Mouse (Mus musculus) regulatory T cell (primary cell): ENCODE data around the gene Acoxl.

Experiments used
- in situ Hi-C: fragments of 300-600 bp; cut with MboI, MseI; formaldehyde crosslinking; loops from one replicate; pipeline ENCODE4 v1.15.1; 2025; ENCODE audit warnings: high pct_unique_total_duplicates

Acoxl gene

GRCm38 (mm10) chr2:128114621-128115020 is 275.9 kb downstream of the Acoxl start:
- in situ Hi-C loops: loop anchor here (25.0 kb wide), 1 partner anchor 227 kb away; no protein-coding TSS in a partner anchor

GRCm38 (mm10) chr2:128115579-128115978 is 276.9 kb downstream of the Acoxl start:
- in situ Hi-C loops: loop anchor here (25.0 kb wide), 1 partner anchor 228 kb away; no protein-coding TSS in a partner anchor

DNA sequence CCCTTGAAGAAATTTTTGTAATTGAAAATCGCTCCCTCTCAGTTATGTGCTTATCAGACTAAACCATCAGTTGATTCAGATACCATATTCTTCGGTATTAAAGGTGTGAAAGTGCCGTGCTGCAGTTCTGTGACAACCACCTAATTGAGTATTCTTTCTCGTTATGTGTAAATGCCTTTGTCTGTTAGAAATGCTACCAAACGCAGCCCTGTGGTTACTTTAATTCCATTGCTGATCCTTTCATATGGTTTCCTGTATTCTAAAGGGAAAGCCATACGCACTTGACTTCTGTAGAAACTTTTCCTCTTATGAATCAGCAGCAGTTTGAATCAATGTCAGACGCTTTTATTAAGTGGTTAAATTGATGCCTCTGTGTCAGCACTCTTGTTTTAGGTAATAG is 278.9 kb downstream of the Acoxl start:
- in situ Hi-C loops: loop anchor here (25.0 kb wide), 1 partner anchor 230 kb away; no protein-coding TSS in a partner anchor

GRCm38 (mm10) chr2:128118971-128119370 is 280.3 kb downstream of the Acoxl start:
- in situ Hi-C loops: loop anchor here (25.0 kb wide), 1 partner anchor 232 kb away; no protein-coding TSS in a partner anchor

GRCm38 (mm10) chr2:128122491-128122890 is 283.8 kb downstream of the Acoxl start:
- in situ Hi-C loops: loop anchor here (10.0 to 25.0 kb wide), 2 partner anchors 235 to 252 kb away; no protein-coding TSS in a partner anchor

- in situ Hi-C loops: loop anchor here (10.0 to 25.0 kb wide), 2 partner anchors 236 to 252 kb away; no protein-coding TSS in a partner anchor
These were observed 284.5 kb downstream of the Acoxl start for GRCm38 (mm10) chr2:128122891-128123771.

- in situ Hi-C loops: loop anchor here (10.0 to 25.0 kb wide), 2 partner anchors 237 to 251 kb away; no protein-coding TSS in a partner anchor
These were observed 285.4 kb downstream of the Acoxl start for GRCm38 (mm10) chr2:128123921-128124683.

DNA sequence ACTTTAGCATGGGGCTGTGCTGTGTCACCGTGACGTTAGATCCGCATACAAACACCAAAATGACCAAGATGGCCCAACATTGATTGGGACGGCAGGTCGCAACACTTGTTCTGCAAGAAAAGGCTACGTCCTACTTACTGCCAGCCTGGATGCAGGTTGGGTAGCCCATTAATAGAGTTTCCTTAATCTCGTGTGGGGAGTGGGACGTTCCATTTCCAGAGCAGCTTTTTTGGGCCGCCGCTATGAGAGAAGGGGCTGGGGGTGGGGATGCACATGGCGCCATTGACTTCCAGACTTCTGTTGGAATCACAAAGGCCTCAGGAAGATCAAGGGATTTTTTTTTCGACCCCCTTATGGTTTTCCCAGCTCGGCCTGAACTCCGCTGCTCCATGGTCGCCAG is 286.0 kb downstream of the Acoxl start:
- in situ Hi-C loops: loop anchor here (10.0 to 25.0 kb wide), 2 partner anchors 237 to 250 kb away; no protein-coding TSS in a partner anchor

DNA sequence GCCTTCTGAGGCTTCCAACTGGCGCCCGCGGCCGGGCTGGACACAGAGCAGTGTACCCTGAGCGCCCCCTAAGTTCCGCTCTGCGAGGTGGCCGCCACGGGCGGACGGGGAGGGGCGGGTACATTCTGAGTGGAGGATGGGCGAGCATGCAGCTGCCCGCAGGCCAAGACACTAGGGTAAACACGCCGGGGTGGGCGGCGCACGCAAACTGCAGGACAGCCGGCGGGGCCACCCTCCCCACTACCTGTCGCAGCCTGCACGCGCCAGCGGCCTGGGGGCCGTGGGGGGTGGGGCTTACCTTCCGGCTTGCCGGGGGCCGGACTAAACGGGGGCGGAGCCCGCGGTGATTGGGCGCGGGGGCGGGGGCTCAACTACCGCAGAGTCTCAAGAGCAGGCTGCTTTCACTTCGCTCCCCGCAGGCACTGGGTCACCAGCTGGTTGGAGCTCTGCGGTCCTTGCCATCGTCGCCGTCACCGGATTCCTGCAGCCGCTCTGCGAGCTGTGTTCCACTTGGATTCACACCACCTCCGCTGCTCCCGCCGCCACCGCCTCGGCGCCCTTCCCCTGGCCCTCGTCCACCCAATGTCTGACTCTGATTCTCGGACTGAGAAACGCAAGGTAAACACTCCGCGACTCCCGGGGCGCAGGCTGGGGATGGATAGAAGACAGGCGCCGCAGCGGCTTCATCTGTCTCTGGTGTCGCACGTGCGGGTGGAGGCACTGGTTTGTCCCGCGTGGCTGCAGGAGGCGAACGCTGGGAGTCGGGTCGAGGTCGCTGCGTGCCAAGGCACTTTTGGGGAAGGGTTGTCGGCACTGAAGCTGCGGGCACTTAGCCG is 287.2 kb downstream of the Acoxl start, which contains the start of gene Bcl2l11:
Gene Bcl2l11, plus strand, starts transcription at position 404 of the 836 bp plus-strand sequence.
- in situ Hi-C loops: loop anchor here (10.0 kb wide), 1 partner anchor 249 kb away; no protein-coding TSS in a partner anchor

- in situ Hi-C loops: loop anchor here (10.0 kb wide), 1 partner anchor 248 kb away; no protein-coding TSS in a partner anchor
These were observed 287.9 kb downstream of the Acoxl start for GRCm38 (mm10) chr2:128126591-128127051.

DNA sequence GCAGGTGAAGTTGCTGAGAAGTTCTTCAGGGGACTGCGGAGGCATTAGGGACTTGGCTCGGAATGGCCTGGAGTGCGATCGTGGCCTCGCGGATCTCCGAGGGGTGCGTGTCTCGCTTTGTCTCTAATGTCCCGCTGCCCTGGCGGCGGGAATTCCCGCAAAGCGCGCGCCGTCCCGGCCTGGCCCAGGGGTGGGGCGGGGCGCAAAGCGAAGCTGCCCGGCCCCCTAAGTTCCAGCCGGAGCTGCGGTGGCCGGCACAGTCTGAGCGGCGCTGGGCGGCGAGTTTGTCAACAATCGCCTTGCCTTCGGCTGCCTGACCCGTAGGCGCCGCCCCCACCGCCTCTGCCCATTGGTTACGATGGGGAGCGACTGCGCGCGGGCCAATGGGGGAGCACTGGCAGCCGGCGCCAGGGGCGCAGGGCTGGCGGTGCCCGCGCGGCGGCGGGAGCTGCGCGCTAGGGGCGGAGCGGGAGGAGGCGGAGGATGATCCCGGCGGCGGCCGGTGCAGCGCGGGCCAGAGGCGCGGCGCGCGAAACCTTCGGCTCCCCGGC is 288.5 kb downstream of the Acoxl start:
- in situ Hi-C loops: loop anchor here (10.0 kb wide), 1 partner anchor 248 kb away; no protein-coding TSS in a partner anchor

- in situ Hi-C loops: loop anchor here (10.0 kb wide), 1 partner anchor 247 kb away; no protein-coding TSS in a partner anchor
These were observed 289.1 kb downstream of the Acoxl start for GRCm38 (mm10) chr2:128127691-128128292.

DNA sequence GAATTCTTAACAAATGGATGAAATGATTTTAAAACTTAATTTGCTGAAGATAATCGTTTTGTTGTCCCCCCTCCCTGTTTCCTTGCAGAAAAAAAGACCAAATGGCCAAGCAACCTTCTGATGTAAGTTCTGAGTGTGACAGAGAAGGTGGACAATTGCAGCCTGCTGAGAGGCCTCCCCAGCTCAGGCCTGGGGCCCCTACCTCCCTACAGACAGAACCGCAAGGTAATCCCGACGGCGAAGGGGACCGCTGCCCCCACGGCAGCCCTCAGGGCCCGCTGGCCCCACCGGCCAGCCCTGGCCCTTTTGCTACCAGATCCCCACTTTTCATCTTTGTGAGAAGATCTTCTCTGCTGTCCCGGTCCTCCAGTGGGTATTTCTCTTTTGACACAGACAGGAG is 289.9 kb downstream of the Acoxl start:
- in situ Hi-C loops: loop anchor here (10.0 kb wide), 1 partner anchor 246 kb away; no protein-coding TSS in a partner anchor

DNA sequence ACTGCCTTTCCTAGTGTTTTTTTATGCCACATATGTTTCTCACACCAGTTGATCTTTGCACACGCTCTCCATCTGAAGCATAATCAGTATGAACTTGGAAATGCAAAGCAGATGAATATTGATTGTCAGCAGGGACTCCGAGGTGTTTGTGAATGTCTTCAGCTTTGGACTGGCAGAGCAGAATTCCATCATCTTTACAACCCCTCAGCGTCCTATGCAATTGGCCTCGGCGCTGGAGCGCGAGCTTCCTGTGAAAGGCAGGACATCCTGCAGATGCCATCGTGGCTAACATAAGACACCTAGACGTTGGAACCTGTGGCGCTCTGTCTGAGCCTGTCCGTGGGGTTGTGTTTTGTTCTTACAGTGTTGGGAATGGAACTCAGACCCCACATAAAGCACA is 292.8 kb downstream of the Acoxl start:
- in situ Hi-C loops: no loop called here

DNA sequence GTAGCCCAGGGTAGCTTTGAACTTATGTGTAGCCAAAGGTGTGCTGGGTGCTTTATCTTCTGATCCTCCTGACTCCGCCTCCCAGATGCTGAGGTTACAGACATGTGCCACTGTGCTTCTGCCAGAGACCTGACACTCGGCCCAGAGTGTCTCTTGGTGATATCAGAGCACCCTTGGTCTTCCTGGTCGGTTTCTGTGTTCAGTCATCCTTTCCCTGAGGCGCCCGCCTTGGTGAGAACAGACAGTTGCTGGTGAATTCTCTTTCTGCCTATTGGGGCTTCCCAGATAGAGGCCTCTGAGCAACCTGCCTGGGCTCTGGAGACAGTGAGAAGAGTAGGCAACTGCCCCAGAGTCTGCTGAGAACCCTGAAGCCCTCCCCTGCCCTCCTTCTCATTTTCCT is 294.0 kb downstream of the Acoxl start:
- in situ Hi-C loops: no loop called here

- in situ Hi-C loops: no loop called here
These were observed 295.2 kb downstream of the Acoxl start for GRCm38 (mm10) chr2:128133865-128134264.

DNA sequence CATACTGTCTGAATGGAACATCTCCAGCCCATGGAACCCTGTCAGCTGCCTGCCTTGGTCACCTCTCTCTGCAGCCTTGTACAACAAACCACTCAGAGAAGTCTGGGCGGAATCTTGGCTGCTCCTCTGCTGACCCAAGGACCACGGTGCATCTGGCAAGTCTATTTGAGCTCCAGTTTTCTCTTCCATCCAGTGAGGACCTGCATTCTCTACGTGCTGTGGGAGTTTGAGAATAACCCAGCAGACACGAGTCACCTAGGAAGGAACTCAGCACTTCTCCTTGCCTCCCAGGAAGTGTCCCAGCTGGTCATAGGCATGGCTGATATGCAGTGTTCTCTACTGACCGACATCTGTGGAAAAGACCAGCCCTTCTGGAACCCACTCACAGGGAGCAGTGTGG is 295.8 kb downstream of the Acoxl start:
- in situ Hi-C loops: no loop called here

- in situ Hi-C loops: no loop called here
These were observed 296.3 kb downstream of the Acoxl start for GRCm38 (mm10) chr2:128134948-128135347.

- in situ Hi-C loops: no loop called here
These were observed 298.2 kb downstream of the Acoxl start for GRCm38 (mm10) chr2:128136769-128137433.
